Mouse (Mus musculus) embryonic fibroblast, embryonic 13.5 days (primary cell): ENCODE measurements around the gene Camta1.

Experiments used
- CTCF ChIP-seq: IDR thresholded peaks from 2 replicates; pipeline ENCODE4 v1.5.1; 2011; ENCODE audit warnings: mild to moderate bottlenecking, control low read depth, low read length, moderate library complexity, borderline replicate concordance; ENCODE audit not compliant: insufficient read depth
- POLR2A ChIP-seq: IDR thresholded peaks from 2 replicates; pipeline ENCODE4 v1.6.1; 2011; ENCODE audit warnings: low read depth, mild to moderate bottlenecking, control low read depth, low read length, moderate library complexity

DNA sequence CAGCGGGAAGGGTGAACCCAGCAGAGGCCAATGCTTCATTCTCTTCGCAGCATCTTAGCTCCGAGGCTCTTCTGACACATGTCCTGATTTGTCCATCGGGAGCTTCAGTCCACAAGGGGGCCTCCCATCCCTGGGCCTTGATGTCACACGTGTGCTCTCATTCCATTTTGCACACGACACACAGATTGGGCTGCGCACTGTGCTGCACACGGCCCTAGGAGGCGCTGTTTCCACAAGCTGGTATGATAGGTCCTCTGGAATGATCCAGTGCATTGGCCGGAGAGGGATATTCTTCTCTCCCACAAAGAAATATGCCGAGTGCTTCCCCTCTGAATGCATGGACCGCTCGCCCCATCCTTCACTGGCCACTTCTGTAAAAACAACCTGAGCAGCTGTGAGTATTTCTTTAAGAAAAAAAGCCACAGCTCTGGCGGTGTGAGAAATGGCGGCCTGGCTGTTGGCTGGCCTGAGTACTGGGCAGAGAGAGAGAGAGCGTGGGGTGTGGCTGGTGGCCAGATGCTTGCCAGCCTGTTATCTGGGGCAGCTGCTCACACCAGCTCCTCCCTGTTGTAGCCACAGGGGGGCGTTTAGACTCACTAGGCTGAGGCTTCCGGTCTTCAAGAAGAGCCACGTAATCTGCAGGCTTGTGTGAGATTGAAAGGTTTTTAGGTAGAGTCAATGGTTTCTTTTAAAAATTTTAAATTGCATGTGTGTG, 622.5 kb downstream of the Camta1 start:
- no peak for TF ChIP-seq POLR2A
- no peak for TF ChIP-seq CTCF
